Mouse (Mus musculus) E14TG2a.4 (cell line): Measurements from ENCODE around the gene Hapln1.

Source experiments
- CTCF ChIP-seq: conservative IDR thresholded peaks from 2 replicates; pipeline ENCODE4 v1.5.1; 2014; ENCODE audit warnings: low read length
- NANOG ChIP-seq: IDR thresholded peaks from 2 replicates; pipeline ENCODE4 v1.6.1; 2014; ENCODE audit warnings: borderline replicate concordance, low read length, mixed read lengths
- POU5F1 ChIP-seq: IDR thresholded peaks from 2 replicates; pipeline ENCODE4 v1.6.1; 2014; ENCODE audit warnings: low read length, borderline replicate concordance

DNA sequence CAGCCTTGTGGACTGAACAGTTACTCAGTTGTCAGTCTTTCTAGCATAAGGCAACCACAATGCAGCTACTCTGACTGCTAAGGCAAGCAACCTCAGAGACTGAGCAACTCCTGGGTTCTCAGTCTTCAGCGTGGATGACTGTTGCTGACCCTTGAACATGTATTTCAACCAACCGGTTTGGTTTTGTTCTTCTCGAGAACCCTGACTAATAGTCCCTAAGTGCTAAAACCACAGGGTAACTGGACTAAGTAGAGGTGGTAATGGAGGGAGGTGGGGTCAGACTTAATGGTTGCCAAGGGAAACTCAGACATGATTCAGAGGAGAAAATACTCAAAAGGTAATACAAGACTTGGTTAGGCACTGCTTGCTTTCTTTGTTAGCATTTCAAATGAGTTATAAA, 97.4 kb downstream of the Hapln1 start:
- TF ChIP-seq CTCF (no peak), POU5F1 (no peak), NANOG (no peak)
